Mouse (Mus musculus) hindbrain, embryonic 13.5 days (tissue): Measurements from ENCODE around the gene Mettl13. TPM values are rescaled to one million over a fixed set of nuclear protein-coding genes. Genes with fewer than 3 reads are reported as not detected.

Experiments
- ATAC-seq: fragments of 200-750 bp; cut with Nextera tagmentation; 2 replicates; pipeline ENCODE4 v1.8.0; 2017; ENCODE audit warnings: moderate TSS enrichment; ENCODE audit not compliant: low FRiP score
- H3K27ac ChIP-seq: fragments of 300-500 bp; sonication (generic); 2 replicates; pipeline ENCODE4 v1.5.1; 2015; ENCODE audit warnings: inconsistent platforms, mild to moderate bottlenecking, moderate library complexity
- H3K27me3 ChIP-seq: fragments of 300-500 bp; sonication (generic); 2 replicates; pipeline ENCODE4 v1.6.1; 2015; ENCODE audit warnings: mild to moderate bottlenecking, inconsistent platforms
- H3K36me3 ChIP-seq: fragments of 300-500 bp; sonication (generic); 2 replicates; pipeline ENCODE4 v1.6.1; 2015; ENCODE audit warnings: mild to moderate bottlenecking, inconsistent platforms
- H3K4me1 ChIP-seq: fragments of 300-500 bp; sonication (generic); replicated peaks from 2 replicates; pipeline ENCODE4 v1.6.1; 2015; ENCODE audit warnings: inconsistent platforms
- H3K4me2 ChIP-seq: fragments of 300-500 bp; sonication (generic); 2 replicates; pipeline ENCODE4 v1.6.1; 2015; ENCODE audit warnings: inconsistent platforms, mild to moderate bottlenecking, moderate library complexity
- H3K4me3 ChIP-seq: fragments of 300-500 bp; sonication (generic); 2 replicates; pipeline ENCODE4 v1.5.1; 2015; ENCODE audit warnings: mild to moderate bottlenecking, inconsistent platforms
- H3K9ac ChIP-seq: fragments of 300-500 bp; sonication (generic); 2 replicates; pipeline ENCODE4 v1.6.1; 2015; ENCODE audit warnings: mild to moderate bottlenecking, inconsistent platforms
- H3K9me3 ChIP-seq: fragments of 300-500 bp; sonication (generic); 2 replicates; pipeline ENCODE4 v1.6.1; 2016; ENCODE audit warnings: inconsistent platforms
- WGBS: fragments of 180-500 bp; shearing (Covaris S2); methylation state at CpG from one replicate; pipeline ENCODE4 v1.1.7; 2015; 5-methylcytosine and 5-hydroxymethylcytosine counted together
- polyA plus RNA-seq: library from polyadenylated mRNA; unstranded; fragments of >200 nt; fragmentation: Nextera tagmentation; extraction: Ambion mirVana; gene quantifications from 2 replicates; pipeline ENCODE4 v1.2.1, GENCODE M21; 2015

The Mettl13 gene
- polyA plus RNA-seq = 18.3 and 19.1 TPM in 2 replicates

DNA sequence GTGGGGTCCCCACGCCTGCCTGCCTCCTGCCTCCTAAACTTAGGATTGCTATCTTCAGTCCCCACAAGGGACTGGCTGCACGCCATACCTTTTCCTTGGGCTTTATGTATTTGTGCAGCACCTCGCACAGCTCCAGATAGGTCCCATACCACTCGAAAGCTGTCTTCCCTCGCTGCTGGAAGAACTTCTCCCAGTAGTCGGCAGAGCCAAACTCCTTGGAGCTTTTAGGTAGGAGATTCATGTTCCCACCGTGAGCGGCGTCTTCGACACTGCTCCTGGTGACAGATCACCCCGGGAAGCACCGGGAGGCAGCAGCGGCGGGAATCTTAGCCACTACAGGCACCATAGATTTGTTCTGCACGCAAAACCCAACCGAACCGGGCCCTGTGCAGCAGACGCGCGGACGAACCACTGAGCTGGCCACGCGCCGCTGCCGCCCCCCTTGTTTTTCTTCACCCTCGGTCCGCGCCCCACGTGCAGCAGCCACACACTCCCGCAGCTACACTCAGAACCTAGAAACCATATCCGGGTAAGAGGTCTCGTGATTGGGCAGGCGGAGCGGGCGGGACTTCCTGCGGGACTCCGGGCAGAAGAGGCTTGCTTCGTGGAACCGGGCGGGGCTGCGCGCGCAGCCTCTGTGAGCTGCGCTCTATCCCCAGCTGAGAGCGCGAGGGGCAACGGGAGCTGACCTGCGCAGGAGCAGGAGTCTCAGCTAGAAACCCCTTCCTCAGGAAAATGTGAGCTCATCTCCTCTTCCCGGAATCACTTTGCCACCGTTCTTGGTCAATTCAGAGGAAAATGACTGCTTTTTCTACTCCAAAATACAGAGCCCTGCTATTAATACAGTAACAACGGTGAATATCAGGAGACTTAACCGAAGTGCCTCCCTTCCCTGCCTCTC is at the start of gene Mettl13:
Mettl13 (minus strand) TSS at position 536 of the 901 bp plus-strand sequence.
- peak within 1 kb of the TSS; percentile 87 for H3K27ac ChIP-seq
- no peaks in the 10 kb centered on the region for H3K27me3 ChIP-seq
- no peaks in the 10 kb centered on the region for H3K9me3 ChIP-seq
- H3K4me2 ChIP-seq = peak within 1 kb of the TSS; percentile 97
- peak within 1 kb of the TSS; percentile 84 for H3K9ac ChIP-seq
- peak within 1 kb of the TSS; percentile 75 for H3K4me3 ChIP-seq
- H3K4me1 ChIP-seq = peaks cover 14% of the 10 kb centered on the region
- under 1% methylated on average over 52 of the region's 52 CpGs for WGBS
- ATAC-seq = peak; percentile 99
- peaks cover 29% of the 10 kb centered on the region for H3K36me3 ChIP-seq

DNA sequence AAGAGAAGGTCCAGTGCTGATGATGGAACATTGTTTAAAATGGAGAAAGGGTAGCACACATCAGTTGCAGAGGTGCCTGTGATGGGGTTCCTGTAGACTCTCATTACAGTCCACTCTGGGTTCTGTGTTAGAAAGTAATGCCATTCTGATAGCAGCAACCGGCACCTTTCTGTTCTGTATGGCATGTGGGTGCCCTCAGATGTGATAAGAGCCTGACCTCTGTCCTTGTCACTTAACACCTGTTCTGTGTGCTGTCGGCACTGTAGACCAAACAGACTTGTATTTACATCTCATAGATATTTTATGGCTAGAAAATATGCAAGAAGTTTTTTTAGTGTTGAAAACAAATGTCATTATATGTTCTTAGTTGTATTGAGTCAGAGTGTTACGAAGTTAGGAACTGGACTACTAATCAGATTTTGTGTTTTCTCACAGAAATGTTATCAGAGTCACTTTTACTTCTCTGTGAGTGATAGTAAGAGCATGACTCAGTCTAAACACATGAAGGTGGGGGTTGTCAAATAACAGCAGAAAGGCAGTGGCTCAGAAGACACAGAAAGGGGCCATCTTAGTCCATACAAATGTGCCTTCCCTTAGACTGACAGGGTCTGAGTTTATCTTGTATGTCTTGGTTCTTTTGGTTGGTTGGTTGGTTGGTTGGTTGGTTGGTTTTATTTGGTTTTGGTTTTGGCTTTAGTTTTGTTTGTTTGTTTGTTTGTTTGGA is 49.2 kb upstream of the Mettl13 start:
- Histone ChIP-seq H3K36me3 (peaks cover 26% of the 10 kb centered on the region), H3K4me3 (no peak overlapping the region), H3K9me3 (no peaks in the 10 kb centered on the region), H3K27me3 (no peaks in the 10 kb centered on the region), H3K9ac (no peak overlapping the region), H3K4me1 (peaks cover 5% of the 10 kb centered on the region; the same call in 1 of the 2 replicates), H3K4me2 (no peak overlapping the region), H3K27ac (no peak overlapping the region)
- no peak for ATAC-seq
- 87% methylated on average over 3 of the region's 3 CpGs for WGBS

DNA sequence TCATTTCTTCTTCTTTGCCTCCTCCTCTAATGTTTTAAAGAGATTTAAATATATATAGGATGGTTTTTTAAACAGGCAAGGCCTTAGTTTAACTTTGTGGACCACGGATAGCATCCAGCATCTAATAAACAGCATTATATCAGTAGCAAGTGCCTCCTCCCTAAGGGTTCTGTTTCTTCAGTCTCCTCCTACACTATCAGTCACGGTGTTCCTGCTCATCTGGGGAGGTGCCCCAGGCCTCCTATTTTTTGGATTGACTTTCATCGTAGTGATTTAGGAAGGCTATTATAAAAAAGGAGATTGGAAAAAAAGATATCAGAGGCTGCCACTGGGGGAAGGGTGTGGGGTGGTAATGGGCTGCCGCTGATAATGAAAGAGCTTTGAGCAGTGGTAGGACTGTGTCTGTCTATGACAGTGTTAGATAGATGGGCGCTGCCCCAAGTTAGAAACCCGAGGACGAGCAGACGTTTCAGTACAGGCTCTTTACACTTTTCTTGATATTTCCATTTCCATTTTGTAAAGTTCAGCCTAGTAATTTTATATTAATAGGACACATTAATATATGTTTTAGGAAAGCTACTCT is 42.2 kb upstream of the Mettl13 start:
- Histone ChIP-seq H3K36me3 (peaks cover 12% of the 10 kb centered on the region; the same call in 1 of the 2 replicates), H3K27ac (no peak overlapping the region), H3K4me1 (peaks cover 10% of the 10 kb centered on the region), H3K4me2 (no peak overlapping the region), H3K4me3 (no peak overlapping the region), H3K9ac (no peak overlapping the region), H3K9me3 (no peaks in the 10 kb centered on the region), H3K27me3 (no peaks in the 10 kb centered on the region)
- WGBS = 51% methylated on average over 8 of the region's 8 CpGs
- ATAC-seq = peak; percentile 75

DNA sequence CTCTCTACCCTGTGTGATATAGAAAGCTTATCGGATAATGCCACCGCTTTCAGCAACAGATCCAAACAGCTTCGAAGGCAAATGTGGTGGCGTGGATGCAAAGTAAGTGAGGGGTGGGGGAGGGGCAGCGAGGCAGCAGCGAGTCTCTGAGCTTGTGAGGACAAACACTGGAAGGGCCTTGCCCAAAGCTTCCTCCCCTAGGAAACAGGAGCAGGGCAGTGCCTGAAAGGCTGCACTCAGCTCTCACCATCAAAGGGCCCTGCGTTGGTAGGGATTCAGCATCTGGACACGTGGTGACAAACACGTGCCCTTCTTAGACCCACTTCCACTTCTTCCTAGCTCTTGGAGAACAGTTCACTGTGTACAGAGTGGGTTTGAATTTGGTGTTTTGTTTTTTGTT is 41.1 kb upstream of the Mettl13 start:
- H3K4me1 ChIP-seq = peaks cover 10% of the 10 kb centered on the region
- peak overlapping the region; percentile 30 for H3K9ac ChIP-seq
- 8% methylated on average over 9 of the region's 9 CpGs for WGBS
- H3K9me3 ChIP-seq = no peaks in the 10 kb centered on the region
- H3K27me3 ChIP-seq = no peaks in the 10 kb centered on the region
- no peak overlapping the region for H3K4me3 ChIP-seq
- no peak overlapping the region for H3K4me2 ChIP-seq
- H3K36me3 ChIP-seq = peaks cover 14% of the 10 kb centered on the region
- no peak overlapping the region for H3K27ac ChIP-seq
- ATAC-seq = peak; percentile 68

DNA sequence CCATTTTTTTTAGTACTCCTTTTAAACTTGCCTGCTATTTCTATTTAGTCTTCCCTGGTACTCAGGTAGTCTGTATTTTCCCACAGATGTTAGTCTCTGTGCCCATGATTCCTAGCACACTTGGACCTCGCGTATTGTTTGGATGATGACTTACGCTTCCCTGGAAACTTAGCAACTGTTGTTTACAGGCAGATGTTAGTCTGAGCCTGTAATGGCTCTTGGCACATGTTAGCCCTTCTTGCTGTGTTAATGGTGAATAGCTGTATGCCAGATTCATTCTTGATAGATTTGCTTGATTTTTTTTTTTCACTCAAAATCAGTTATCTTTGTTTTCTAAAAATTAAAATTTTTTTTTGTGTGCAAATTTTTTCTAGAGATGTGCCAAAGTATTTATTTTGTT is 40.3 kb upstream of the Mettl13 start:
- H3K9ac ChIP-seq = no peak overlapping the region
- 75% methylated on average over 3 of the region's 3 CpGs for WGBS

DNA sequence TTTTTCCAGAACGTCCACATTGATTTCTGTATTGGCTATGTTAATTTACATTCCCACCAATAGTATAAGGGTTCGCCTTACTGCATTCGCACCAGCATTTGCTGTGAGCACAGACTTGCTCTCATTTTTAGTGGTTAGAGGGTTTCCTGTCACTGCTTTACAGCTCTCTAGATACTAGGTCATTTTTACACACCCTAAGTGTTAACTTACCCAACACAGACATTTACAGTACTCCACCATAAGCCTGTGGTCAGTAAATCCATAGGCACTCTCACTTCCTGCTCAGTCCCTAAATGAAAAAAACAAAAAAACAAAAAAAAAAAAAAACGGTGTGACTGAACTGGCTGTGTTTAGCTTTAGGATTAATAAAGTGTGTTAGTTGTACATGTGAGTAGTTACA is 37.9 kb upstream of the Mettl13 start:
- Histone ChIP-seq H3K4me1 (peaks cover 10% of the 10 kb centered on the region), H3K27me3 (no peaks in the 10 kb centered on the region), H3K27ac (no peak overlapping the region), H3K4me2 (no peak overlapping the region), H3K9ac (no peak overlapping the region), H3K9me3 (no peaks in the 10 kb centered on the region), H3K36me3 (peaks cover 18% of the 10 kb centered on the region), H3K4me3 (no peak overlapping the region)
- 88% methylated on average over 4 of the region's 4 CpGs for WGBS
- no peak for ATAC-seq

More for the DNA sequence above, 40.3 kb upstream of the Mettl13 start:
- Histone ChIP-seq H3K9me3 (no peaks in the 10 kb centered on the region), H3K4me1 (peaks cover 10% of the 10 kb centered on the region), H3K4me2 (no peak overlapping the region), H3K4me3 (no peak overlapping the region), H3K36me3 (peaks cover 19% of the 10 kb centered on the region), H3K27me3 (no peaks in the 10 kb centered on the region), H3K27ac (no peak overlapping the region)
- ATAC-seq = 0 out of 2 replicates have a peak, but pooled peaks have one; percentile 41

DNA sequence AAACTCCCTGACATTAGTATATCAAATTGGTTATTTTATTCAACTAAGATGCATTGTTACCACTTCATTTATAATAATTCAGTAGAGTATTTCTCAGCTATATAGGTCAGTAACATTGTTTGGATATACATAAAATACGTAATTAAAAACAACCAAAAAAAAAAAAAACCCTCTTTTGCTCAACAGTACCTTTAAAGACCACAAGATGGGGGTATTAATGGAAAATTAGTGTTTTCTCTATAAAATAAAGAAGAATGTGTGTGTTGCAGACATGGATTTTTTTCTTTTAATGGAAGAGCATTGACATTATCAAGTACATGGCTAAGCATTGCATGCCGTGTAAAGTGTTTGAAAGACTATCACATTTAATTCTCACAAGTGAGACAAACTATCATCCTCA is 34.5 kb upstream of the Mettl13 start:
- Histone ChIP-seq H3K27ac (no peak overlapping the region), H3K4me1 (no peaks in the 10 kb centered on the region), H3K36me3 (peaks cover 34% of the 10 kb centered on the region), H3K9me3 (no peaks in the 10 kb centered on the region), H3K9ac (no peak overlapping the region), H3K4me2 (no peak overlapping the region), H3K27me3 (no peaks in the 10 kb centered on the region), H3K4me3 (no peak overlapping the region)
- WGBS = 94% methylated on average over 2 of the region's 2 CpGs
- ATAC-seq = no peak

DNA sequence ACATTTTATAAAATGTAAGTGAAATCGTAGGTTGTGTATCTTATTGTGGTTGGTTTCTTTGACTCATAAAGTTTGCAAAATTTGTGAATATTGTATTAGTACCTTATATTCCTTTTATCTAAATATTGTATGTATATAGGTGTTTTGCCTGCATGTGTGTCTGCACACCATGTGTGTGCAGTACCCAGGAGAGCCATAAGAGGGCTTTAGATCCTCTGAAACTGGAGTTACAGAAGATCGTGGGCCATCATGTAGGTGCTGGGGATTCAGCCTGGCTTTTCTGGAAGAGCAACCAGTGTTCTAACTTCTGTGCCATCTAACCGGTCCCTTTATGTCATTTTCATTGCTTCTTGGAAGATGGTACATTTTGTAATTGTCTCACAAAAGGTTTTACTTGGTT is 26.7 kb upstream of the Mettl13 start:
- H3K36me3 ChIP-seq = peaks cover 45% of the 10 kb centered on the region
- no peak overlapping the region for H3K27ac ChIP-seq
- H3K4me3 ChIP-seq = no peak overlapping the region
- WGBS = 97% methylated on average over 3 of the region's 3 CpGs
- H3K27me3 ChIP-seq = no peaks in the 10 kb centered on the region
- 0 out of 2 replicates have a peak, but pooled peaks cover 10% of the 10 kb centered on the region for H3K4me1 ChIP-seq
- no peak overlapping the region for H3K4me2 ChIP-seq
- no peak overlapping the region for H3K9ac ChIP-seq
- no peaks in the 10 kb centered on the region for H3K9me3 ChIP-seq
- no peak for ATAC-seq

DNA sequence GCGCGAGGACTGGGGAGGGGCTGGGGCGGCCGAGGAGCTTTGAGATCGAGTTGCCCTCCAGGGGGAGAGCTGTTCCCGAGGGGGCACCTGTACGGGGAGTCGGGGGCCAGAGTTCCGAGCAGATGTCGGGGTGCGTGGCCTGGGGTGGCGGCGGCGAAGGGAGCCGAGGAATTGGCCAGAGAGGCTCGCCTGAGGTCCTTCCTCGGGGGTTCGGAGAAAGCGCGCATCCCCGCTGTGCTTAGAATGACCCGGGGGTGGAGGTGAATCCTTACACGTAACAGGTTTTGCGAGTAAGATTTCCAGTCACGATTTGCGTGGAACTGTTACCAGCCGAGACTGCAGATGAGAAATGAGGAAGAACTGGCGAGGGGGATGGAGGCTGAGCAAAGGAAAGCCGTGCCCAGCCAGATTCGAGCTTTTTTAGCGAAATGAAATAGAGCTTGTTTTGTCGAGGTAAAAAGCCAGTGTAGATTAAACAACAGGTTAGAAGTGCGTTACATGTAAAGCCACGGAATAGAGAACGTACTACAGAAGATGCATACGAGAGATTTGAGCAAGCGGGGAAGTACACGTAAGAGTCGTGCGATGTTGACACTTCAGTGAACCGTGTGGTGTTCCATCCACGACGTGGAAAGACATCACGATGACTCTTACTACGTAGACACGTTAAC is 22.7 kb upstream of the Mettl13 start:
- H3K9me3 ChIP-seq = no peaks in the 10 kb centered on the region
- peak overlapping the region; percentile 89 for H3K9ac ChIP-seq
- under 1% methylated on average over 46 of the region's 46 CpGs for WGBS
- peak overlapping the region; percentile 79 for H3K4me3 ChIP-seq
- H3K4me1 ChIP-seq = peaks cover 15% of the 10 kb centered on the region
- peaks cover 17% of the 10 kb centered on the region for H3K36me3 ChIP-seq
- no peaks in the 10 kb centered on the region for H3K27me3 ChIP-seq
- peak overlapping the region; percentile 62 for H3K4me2 ChIP-seq
- H3K27ac ChIP-seq = peak overlapping the region; percentile 95
- no peak for ATAC-seq

DNA sequence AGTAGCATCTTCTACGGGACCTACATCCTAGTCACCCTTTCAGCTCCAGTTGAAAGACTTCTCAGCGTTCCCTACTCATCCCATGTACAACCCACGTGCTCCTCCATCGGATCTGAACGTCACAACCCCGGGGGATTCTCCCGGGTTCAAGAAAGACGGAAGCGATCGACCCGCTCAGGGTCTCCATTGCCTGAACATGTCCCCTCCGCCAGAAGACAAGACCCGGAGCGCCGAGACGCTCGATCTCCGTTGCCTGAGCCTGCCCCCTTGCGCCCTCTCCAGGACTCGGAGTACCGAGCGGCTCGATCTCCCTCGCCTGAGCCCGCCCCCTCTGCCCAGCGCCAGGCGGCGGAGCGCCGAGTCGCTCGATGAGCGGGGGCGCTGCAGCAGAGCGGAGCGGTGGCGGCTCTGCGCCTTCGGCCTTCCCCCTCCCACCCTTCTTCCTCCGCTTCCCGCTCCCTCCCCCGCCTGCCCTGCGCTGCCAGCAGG is 22.0 kb upstream of the Mettl13 start, which contains the start of gene Vamp4:
Vamp4 (plus strand) TSS at position 256 of the 489 bp plus-strand sequence.
- WGBS = under 1% methylated on average over 43 of the region's 43 CpGs
- H3K27ac ChIP-seq = peak within 1 kb of the TSS; percentile 95
- H3K4me1 ChIP-seq = peaks cover 15% of the 10 kb centered on the region
- H3K9ac ChIP-seq = peak within 1 kb of the TSS; percentile 89
- peak; percentile 97 for ATAC-seq
- H3K36me3 ChIP-seq = peaks cover 13% of the 10 kb centered on the region
- no peaks in the 10 kb centered on the region for H3K9me3 ChIP-seq
- peak within 1 kb of the TSS; percentile 62 for H3K4me2 ChIP-seq
- no peaks in the 10 kb centered on the region for H3K27me3 ChIP-seq
- peak within 1 kb of the TSS; percentile 79 for H3K4me3 ChIP-seq

DNA sequence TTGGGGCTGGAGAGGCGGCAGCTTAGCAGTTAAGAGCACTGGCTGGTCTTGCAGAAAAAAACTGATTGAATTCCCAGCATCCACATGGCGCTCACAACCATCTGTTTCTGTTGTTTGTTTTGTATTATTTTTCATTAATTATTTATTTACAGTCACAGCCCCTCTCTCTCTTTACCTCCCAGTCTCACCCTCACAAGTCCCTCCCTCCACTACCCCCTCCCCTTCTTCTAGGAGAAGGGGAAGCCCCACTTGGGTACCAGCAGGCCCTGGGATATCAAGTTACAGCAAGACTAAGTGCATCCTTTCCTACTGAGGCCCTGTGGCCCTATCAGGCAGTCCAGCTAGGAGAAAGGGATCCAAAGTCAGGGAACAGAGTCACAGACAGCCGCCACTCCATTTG is 19.0 kb upstream of the Mettl13 start:
- Histone ChIP-seq H3K9ac (no peak overlapping the region), H3K27ac (no peak overlapping the region), H3K36me3 (no peaks in the 10 kb centered on the region), H3K4me2 (no peak overlapping the region), H3K4me1 (peaks cover 10% of the 10 kb centered on the region), H3K27me3 (no peaks in the 10 kb centered on the region), H3K4me3 (no peak overlapping the region), H3K9me3 (no peaks in the 10 kb centered on the region)
- no peak for ATAC-seq
- WGBS = 53% methylated on average over 3 of the region's 3 CpGs
